Mouse (Mus musculus) intestine, embryonic 15.5 days (tissue): ENCODE results near the gene Mcrip2. TPM values are rescaled to one million over a fixed set of nuclear protein-coding genes. Genes with fewer than 3 reads are reported as not detected.
A peak's percentile ranks its signal among the peaks of the same experiment; 100 is the strongest.

Experiments
- ATAC-seq: fragments of 200-750 bp; cut with Nextera tagmentation; 2 replicates; pipeline ENCODE4 v1.8.0; 2017; ENCODE audit warnings: moderate TSS enrichment, moderate library complexity
- H3K27ac ChIP-seq: fragments of 300-500 bp; sonication (generic); 2 replicates; pipeline ENCODE4 v1.5.1; 2015; ENCODE audit warnings: mild to moderate bottlenecking, inconsistent platforms
- H3K27me3 ChIP-seq: fragments of 300-500 bp; sonication (generic); replicated peaks from 2 replicates; pipeline ENCODE4 v1.6.1; 2015; ENCODE audit warnings: inconsistent platforms
- H3K36me3 ChIP-seq: fragments of 300-500 bp; sonication (generic); 2 replicates; pipeline ENCODE4 v1.6.1; 2015; ENCODE audit warnings: inconsistent platforms
- H3K4me1 ChIP-seq: fragments of 300-500 bp; sonication (generic); replicated peaks from 2 replicates; pipeline ENCODE4 v1.6.1; 2015; ENCODE audit warnings: inconsistent platforms
- H3K4me2 ChIP-seq: fragments of 300-500 bp; sonication (generic); replicated peaks from 2 replicates; pipeline ENCODE4 v1.6.1; 2015; ENCODE audit warnings: mild to moderate bottlenecking, inconsistent platforms
- H3K4me3 ChIP-seq: fragments of 300-500 bp; sonication (generic); replicated peaks from 2 replicates; pipeline ENCODE4 v1.5.1; 2015; ENCODE audit warnings: inconsistent platforms
- H3K9ac ChIP-seq: fragments of 300-500 bp; sonication (generic); 2 replicates; pipeline ENCODE4 v1.6.1; 2015; ENCODE audit warnings: inconsistent platforms
- H3K9me3 ChIP-seq: fragments of 300-500 bp; sonication (generic); 2 replicates; pipeline ENCODE4 v1.6.1; 2016; ENCODE audit warnings: inconsistent platforms
- WGBS: fragments of 180-500 bp; shearing (Covaris S2); methylation state at CpG from one replicate; pipeline ENCODE4 v1.1.7; 2015; 5-methylcytosine and 5-hydroxymethylcytosine counted together
- polyA plus RNA-seq: library from polyadenylated mRNA; unstranded; fragments of >200 nt; fragmentation: Nextera tagmentation; extraction: Ambion mirVana; gene quantifications from 2 replicates; pipeline ENCODE4 v1.2.1, GENCODE M21; 2015

Gene Mcrip2
- polyA plus RNA-seq = 73.0 and 77.0 TPM in 2 replicates

GRCm38 (mm10) chr17:25868601-25869191 is at the start of gene Mcrip2:
Gene Mcrip2, minus strand, starts transcription at chr17:25868764.
- H3K4me1 ChIP-seq = 0 out of 2 replicates have a peak, but pooled peaks cover 10% of the 10 kb centered on the region
- H3K36me3 ChIP-seq = no peaks in the 10 kb centered on the region
- peak within 1 kb of the TSS; percentile 74 for H3K27ac ChIP-seq
- H3K9me3 ChIP-seq = no peaks in the 10 kb centered on the region
- no peaks in the 10 kb centered on the region for H3K27me3 ChIP-seq
- peak within 1 kb of the TSS; percentile 66 for H3K4me3 ChIP-seq
- ATAC-seq = peak; percentile 92
- under 1% methylated on average over 24 of the region's 24 CpGs for WGBS
- H3K9ac ChIP-seq = peak within 1 kb of the TSS; percentile 67
- peak within 1 kb of the TSS; percentile 87 for H3K4me2 ChIP-seq

- H3K4me2 ChIP-seq = peak overlapping the region; percentile 87
- WGBS = 77% methylated on average over 9 of the region's 9 CpGs
- H3K9me3 ChIP-seq = no peaks in the 10 kb centered on the region
- no peak for ATAC-seq
- no peaks in the 10 kb centered on the region for H3K27me3 ChIP-seq
- H3K4me3 ChIP-seq = peak overlapping the region; percentile 98
- H3K4me1 ChIP-seq = peaks cover 33% of the 10 kb centered on the region
- no peaks in the 10 kb centered on the region for H3K36me3 ChIP-seq
- peak overlapping the region; percentile 86 for H3K9ac ChIP-seq
- no peak overlapping the region for H3K27ac ChIP-seq
Observed at GRCm38 (mm10) chr17:25918037-25918750, 49.6 kb upstream of the Mcrip2 start.

- WGBS = 62% methylated on average over 8 of the region's 8 CpGs
- Histone ChIP-seq H3K9me3 (no peaks in the 10 kb centered on the region), H3K4me3 (no peak overlapping the region), H3K27ac (peak overlapping the region; percentile 33; the same call in 1 of the 2 replicates), H3K27me3 (no peaks in the 10 kb centered on the region), H3K36me3 (no peaks in the 10 kb centered on the region), H3K9ac (no peak overlapping the region), H3K4me2 (0 out of 2 replicates have a peak overlapping the region, but pooled peaks have one; percentile 25), H3K4me1 (peaks cover 33% of the 10 kb centered on the region)
- no peak for ATAC-seq
Observed at GRCm38 (mm10) chr17:25916931-25917647, 48.5 kb upstream of the Mcrip2 start.

GRCm38 (mm10) chr17:25914295-25914694 is 45.7 kb upstream of the Mcrip2 start:
- H3K4me2 ChIP-seq = no peak overlapping the region
- 74% methylated on average over 4 of the region's 4 CpGs for WGBS
- no peak overlapping the region for H3K27ac ChIP-seq
- H3K27me3 ChIP-seq = no peaks in the 10 kb centered on the region
- no peak overlapping the region for H3K4me3 ChIP-seq
- peak overlapping the region; percentile 10; the same call in 1 of the 2 replicates for H3K9ac ChIP-seq
- peaks cover 30% of the 10 kb centered on the region for H3K4me1 ChIP-seq
- no peak for ATAC-seq
- no peaks in the 10 kb centered on the region for H3K36me3 ChIP-seq
- H3K9me3 ChIP-seq = no peaks in the 10 kb centered on the region

GRCm38 (mm10) chr17:25913877-25914275 is 45.3 kb upstream of the Mcrip2 start:
- no peak overlapping the region for H3K27ac ChIP-seq
- H3K4me2 ChIP-seq = no peak overlapping the region
- no peak for ATAC-seq

GRCm38 (mm10) chr17:25913186-25913876 is 44.8 kb upstream of the Mcrip2 start:
- Histone ChIP-seq H3K9me3 (no peaks in the 10 kb centered on the region), H3K4me2 (no peak overlapping the region), H3K4me1 (peaks cover 23% of the 10 kb centered on the region), H3K27ac (no peak overlapping the region), H3K36me3 (no peaks in the 10 kb centered on the region), H3K9ac (no peak overlapping the region), H3K4me3 (no peak overlapping the region), H3K27me3 (no peaks in the 10 kb centered on the region)
- WGBS = 78% methylated on average over 14 of the region's 14 CpGs
- no peak for ATAC-seq

More at GRCm38 (mm10) chr17:25913877-25914275, 45.3 kb upstream of the Mcrip2 start:
- 64% methylated on average over 1 of the region's 1 CpGs for WGBS
- Histone ChIP-seq H3K36me3 (no peaks in the 10 kb centered on the region), H3K9me3 (no peaks in the 10 kb centered on the region), H3K4me3 (no peak overlapping the region), H3K4me1 (peaks cover 28% of the 10 kb centered on the region), H3K9ac (peak overlapping the region; percentile 10; the same call in 1 of the 2 replicates), H3K27me3 (no peaks in the 10 kb centered on the region)

GRCm38 (mm10) chr17:25911816-25912215 is 43.3 kb upstream of the Mcrip2 start:
- no peak overlapping the region for H3K4me3 ChIP-seq
- no peak overlapping the region for H3K9ac ChIP-seq
- ATAC-seq = no peak
- H3K9me3 ChIP-seq = no peaks in the 10 kb centered on the region
- no peak overlapping the region for H3K4me2 ChIP-seq
- WGBS = 84% methylated on average over 4 of the region's 4 CpGs
- H3K4me1 ChIP-seq = peaks cover 8% of the 10 kb centered on the region; the same call in 1 of the 2 replicates
- H3K27ac ChIP-seq = no peak overlapping the region
- H3K36me3 ChIP-seq = no peaks in the 10 kb centered on the region
- no peaks in the 10 kb centered on the region for H3K27me3 ChIP-seq

- H3K4me1 ChIP-seq = no peaks in the 10 kb centered on the region
- H3K9me3 ChIP-seq = no peaks in the 10 kb centered on the region
- no peaks in the 10 kb centered on the region for H3K27me3 ChIP-seq
- H3K36me3 ChIP-seq = no peaks in the 10 kb centered on the region
- H3K4me3 ChIP-seq = no peak overlapping the region
- no peak overlapping the region for H3K27ac ChIP-seq
- no peak overlapping the region for H3K4me2 ChIP-seq
- no peak overlapping the region for H3K9ac ChIP-seq
- ATAC-seq = no peak
- 81% methylated on average over 2 of the region's 2 CpGs for WGBS
Observed at GRCm38 (mm10) chr17:25907640-25908039, 39.1 kb upstream of the Mcrip2 start.

GRCm38 (mm10) chr17:25903061-25903460 is 34.5 kb upstream of the Mcrip2 start:
- peaks cover 5% of the 10 kb centered on the region for H3K36me3 ChIP-seq
- no peak overlapping the region for H3K4me3 ChIP-seq
- no peak overlapping the region for H3K4me2 ChIP-seq
- H3K27ac ChIP-seq = no peak overlapping the region
- H3K4me1 ChIP-seq = no peaks in the 10 kb centered on the region
- no peaks in the 10 kb centered on the region for H3K9me3 ChIP-seq
- no peak for ATAC-seq
- no peaks in the 10 kb centered on the region for H3K27me3 ChIP-seq
- WGBS = 88% methylated on average over 3 of the region's 3 CpGs
- H3K9ac ChIP-seq = no peak overlapping the region

GRCm38 (mm10) chr17:25900193-25900592 is 31.6 kb upstream of the Mcrip2 start:
- no peak for ATAC-seq

GRCm38 (mm10) chr17:25895891-25896290 is 27.3 kb upstream of the Mcrip2 start:
- ATAC-seq = no peak
- Histone ChIP-seq H3K4me1 (no peaks in the 10 kb centered on the region), H3K9me3 (no peaks in the 10 kb centered on the region), H3K4me2 (no peak overlapping the region), H3K27me3 (no peaks in the 10 kb centered on the region), H3K9ac (no peak overlapping the region), H3K4me3 (no peak overlapping the region), H3K27ac (no peak overlapping the region), H3K36me3 (peaks cover 5% of the 10 kb centered on the region)
- WGBS = 72% methylated on average over 12 of the region's 12 CpGs

More at GRCm38 (mm10) chr17:25900193-25900592, 31.6 kb upstream of the Mcrip2 start:
- no peak overlapping the region for H3K4me2 ChIP-seq
- H3K36me3 ChIP-seq = peaks cover 5% of the 10 kb centered on the region
- no peak overlapping the region for H3K9ac ChIP-seq
- H3K27me3 ChIP-seq = no peaks in the 10 kb centered on the region
- no peak overlapping the region for H3K27ac ChIP-seq
- WGBS = 100% methylated on average over 1 of the region's 1 CpGs
- no peaks in the 10 kb centered on the region for H3K9me3 ChIP-seq
- no peak overlapping the region for H3K4me3 ChIP-seq
- no peaks in the 10 kb centered on the region for H3K4me1 ChIP-seq

- no peak overlapping the region for H3K4me3 ChIP-seq
- H3K27me3 ChIP-seq = no peaks in the 10 kb centered on the region
- H3K4me2 ChIP-seq = no peak overlapping the region
- no peak overlapping the region for H3K9ac ChIP-seq
- 54% methylated on average over 2 of the region's 2 CpGs for WGBS
- no peak overlapping the region for H3K27ac ChIP-seq
- no peaks in the 10 kb centered on the region; the same call in 1 of the 2 replicates for H3K36me3 ChIP-seq
- ATAC-seq = no peak
- no peaks in the 10 kb centered on the region for H3K4me1 ChIP-seq
- H3K9me3 ChIP-seq = no peaks in the 10 kb centered on the region
Observed at GRCm38 (mm10) chr17:25895415-25895814, 26.9 kb upstream of the Mcrip2 start.
